Mouse (Mus musculus): Measurements from ENCODE around the gene Selenbp1. TPM values are rescaled to one million over a fixed set of nuclear protein-coding genes. Genes with fewer than 3 reads are reported as not detected.

Selenbp1 gene
- polyA plus RNA-seq (2012; rRNA removed; ENCODE audit: low replicate concordance) = 96.0 and 144 TPM in 2 replicates

GRCm38 (mm10) chr3:94932809-94933564, at the start of gene Selenbp1:
TSS of gene Selenbp1 (plus strand) at chr3:94933056.

GRCm38 (mm10) chr3:94886316-94887224, 46.3 kb upstream of the Selenbp1 start, which contains the start of gene Psmb4:
TSS of gene Psmb4 (minus strand) at chr3:94886961.

GRCm38 (mm10) chr3:94953764-94954616, 21.1 kb downstream of the Selenbp1 start, which contains the start of gene Rfx5:
TSS of gene Rfx5 (plus strand) at chr3:94954075.

GRCm38 (mm10) chr3:94974528-94975422, 41.9 kb downstream of the Selenbp1 start, which contains the start of gene Pi4kb:
TSS of gene Pi4kb (plus strand) at chr3:94974731.

Other genes with a start within 250 kb of the Selenbp1 start
- 0.55 and 5.6 TPM in 2 replicates for gene Selenbp2, start 239.5 kb upstream of the Selenbp1 start, polyA plus RNA-seq (2012; rRNA removed; ENCODE audit: low replicate concordance)
- 2.9 and 4.5 TPM in 2 replicates for gene Cgn, start 146.6 kb upstream of the Selenbp1 start, polyA plus RNA-seq (2012; rRNA removed; ENCODE audit: low replicate concordance)
- 26.7 and 26.9 TPM in 2 replicates for gene Pogz, start 95.5 kb upstream of the Selenbp1 start, polyA plus RNA-seq (2012; rRNA removed; ENCODE audit: low replicate concordance)
- 192 and 304 TPM in 2 replicates for gene Psmb4, start 46.1 kb upstream of the Selenbp1 start, polyA plus RNA-seq (2012; rRNA removed; ENCODE audit: low replicate concordance)
- 15.1 and 25.0 TPM in 2 replicates for gene Rfx5, start 21.0 kb downstream of the Selenbp1 start, polyA plus RNA-seq (2012; rRNA removed; ENCODE audit: low replicate concordance)
- gene Pi4kb, start 41.7 kb downstream of the Selenbp1 start, polyA plus RNA-seq (2012; rRNA removed; ENCODE audit: low replicate concordance) = 39.5 and 57.8 TPM in 2 replicates
- gene Zfp687, start 82.4 kb downstream of the Selenbp1 start, polyA plus RNA-seq (2012; rRNA removed; ENCODE audit: low replicate concordance) = 21.6 and 25.1 TPM in 2 replicates
- 120 and 164 TPM in 2 replicates for gene Psmd4, start 109.6 kb downstream of the Selenbp1 start, polyA plus RNA-seq (2012; rRNA removed; ENCODE audit: low replicate concordance)
- gene Pip5k1a, start 173.9 kb downstream of the Selenbp1 start, polyA plus RNA-seq (2012; rRNA removed; ENCODE audit: low replicate concordance) = 16.6 and 31.0 TPM in 2 replicates
- gene Vps72, start 178.0 kb downstream of the Selenbp1 start, polyA plus RNA-seq (2012; rRNA removed; ENCODE audit: low replicate concordance) = 59.2 and 69.5 TPM in 2 replicates
- gene Tmod4, start 191.4 kb downstream of the Selenbp1 start, polyA plus RNA-seq (2012; rRNA removed; ENCODE audit: low replicate concordance) = 0.29 and 95.0 TPM in 2 replicates
- 33.2 and 59.5 TPM in 2 replicates for gene Scnm1, start 201.0 kb downstream of the Selenbp1 start, polyA plus RNA-seq (2012; rRNA removed; ENCODE audit: low replicate concordance)
- 5.5 and 9.7 TPM in 2 replicates for gene Lysmd1, start 201.0 kb downstream of the Selenbp1 start, polyA plus RNA-seq (2012; rRNA removed; ENCODE audit: low replicate concordance)
- gene Tnfaip8l2, start 209.3 kb downstream of the Selenbp1 start, polyA plus RNA-seq (2012; rRNA removed; ENCODE audit: low replicate concordance) = 44.7 and 78.5 TPM in 2 replicates
- gene Sema6c, start 227.4 kb downstream of the Selenbp1 start, polyA plus RNA-seq (2012; rRNA removed; ENCODE audit: low replicate concordance) = 36.1 and 54.1 TPM in 2 replicates

All from mammary gland, adult 2 months (tissue).